Mouse (Mus musculus) olfactory bulb, adult 2 months (tissue): ENCODE results near the gene Ctf2. TPM values are rescaled to one million over a fixed set of nuclear protein-coding genes. Genes with fewer than 3 reads are reported as not detected.

ENCODE experiments used
- H3K27ac ChIP-seq: fragments of 200-500 bp; 2 replicates; pipeline ENCODE4 v1.5.1; 2012; ENCODE audit warnings: low read depth, low read length; ENCODE audit not compliant: insufficient read depth
- H3K4me1 ChIP-seq: fragments of 200-500 bp; 2 replicates; pipeline ENCODE4 v1.6.1; 2012; ENCODE audit warnings: low read length; ENCODE audit not compliant: control insufficient read depth, insufficient read depth
- H3K4me3 ChIP-seq: fragments of 200-500 bp; 2 replicates; pipeline ENCODE4 v1.5.1; 2012; ENCODE audit warnings: mild to moderate bottlenecking, low read depth, low read length, moderate library complexity; ENCODE audit not compliant: insufficient read depth
- CTCF ChIP-seq: fragments of 200-500 bp; IDR thresholded peaks from 2 replicates; pipeline ENCODE4 v1.5.1; 2012; ENCODE audit warnings: low read depth, mild to moderate bottlenecking, low read length, moderate library complexity; ENCODE audit not compliant: insufficient read depth
- POLR2A ChIP-seq: fragments of 200-500 bp; IDR thresholded peaks from 2 replicates; pipeline ENCODE4 v1.6.1; 2012; ENCODE audit warnings: mild to moderate bottlenecking, low read depth, low read length, moderate library complexity; ENCODE audit not compliant: insufficient read depth
- WGBS: fragments of 180-500 bp; shearing (Covaris S2); methylation state at CpG from one replicate; pipeline ENCODE4 v1.1.7; 2018; 5-methylcytosine and 5-hydroxymethylcytosine counted together
- polyA plus RNA-seq: library from polyadenylated mRNA; stranded (reverse); fragments of >200 nt; gene quantifications from 2 replicates; pipeline ENCODE4 v1.2.4, GENCODE M21; 2012; ENCODE audit warnings: low replicate concordance; ENCODE audit not compliant: missing spikeins, insufficient read depth, insufficient read length

Gene Ctf2
- polyA plus RNA-seq, 1 experiment, result not detected

GRCm38 (mm10) chr7:127678811-127679210 is 53.2 kb downstream of the Ctf2 start:
- Histone ChIP-seq H3K4me1 (peaks cover 3% of the 10 kb centered on the region; the same call in 1 of the 2 replicates), H3K27ac (no peak overlapping the region), H3K4me3 (no peak overlapping the region)
- WGBS, result 78% methylated on average over 2 of the region's 2 CpGs
- TF ChIP-seq POLR2A, result no peak
- no peak for TF ChIP-seq CTCF

- Histone ChIP-seq H3K27ac (no peak overlapping the region), H3K4me1 (peaks cover 3% of the 10 kb centered on the region; the same call in 1 of the 2 replicates), H3K4me3 (no peak overlapping the region)
- TF ChIP-seq CTCF, result no peak
- no peak for TF ChIP-seq POLR2A
- WGBS, result 90% methylated on average over 4 of the region's 4 CpGs
Observed at GRCm38 (mm10) chr7:127677609-127678008, 54.4 kb downstream of the Ctf2 start.

GRCm38 (mm10) chr7:127677077-127677476 is 54.9 kb downstream of the Ctf2 start:
- peak; percentile 47; the same call in 1 of the 2 replicates for TF ChIP-seq CTCF
- no peak for TF ChIP-seq POLR2A
- Histone ChIP-seq H3K4me3 (no peak overlapping the region), H3K4me1 (peaks cover 3% of the 10 kb centered on the region; the same call in 1 of the 2 replicates), H3K27ac (no peak overlapping the region)
- 73% methylated on average over 6 of the region's 6 CpGs for WGBS

GRCm38 (mm10) chr7:127675391-127675811 is 56.6 kb downstream of the Ctf2 start:
- 62% methylated on average over 9 of the region's 9 CpGs for WGBS
- Histone ChIP-seq H3K4me3 (no peak overlapping the region), H3K4me1 (peaks cover 3% of the 10 kb centered on the region; the same call in 1 of the 2 replicates), H3K27ac (no peak overlapping the region)
- TF ChIP-seq CTCF (no peak), POLR2A (no peak)

GRCm38 (mm10) chr7:127674977-127675376 is 57.0 kb downstream of the Ctf2 start:
- peaks cover 3% of the 10 kb centered on the region; the same call in 1 of the 2 replicates for H3K4me1 ChIP-seq
- WGBS, result under 1% methylated on average over 5 of the region's 5 CpGs
- no peak for TF ChIP-seq POLR2A
- TF ChIP-seq CTCF, result no peak
- no peak overlapping the region for H3K4me3 ChIP-seq
- no peak overlapping the region for H3K27ac ChIP-seq

- WGBS, result 66% methylated on average over 4 of the region's 4 CpGs
- TF ChIP-seq CTCF, result no peak
- no peak for TF ChIP-seq POLR2A
- no peak overlapping the region for H3K27ac ChIP-seq
Observed at GRCm38 (mm10) chr7:127672776-127673175, 59.2 kb downstream of the Ctf2 start.

GRCm38 (mm10) chr7:127671880-127672774 is 59.8 kb downstream of the Ctf2 start:
- H3K27ac ChIP-seq, result no peak overlapping the region
- no peak overlapping the region for H3K4me3 ChIP-seq
- WGBS, result 83% methylated on average over 11 of the region's 11 CpGs
- TF ChIP-seq CTCF (no peak), POLR2A (no peak)
- peaks cover 3% of the 10 kb centered on the region; the same call in 1 of the 2 replicates for H3K4me1 ChIP-seq

More at GRCm38 (mm10) chr7:127672776-127673175, 59.2 kb downstream of the Ctf2 start:
- Histone ChIP-seq H3K4me1 (peaks cover 3% of the 10 kb centered on the region; the same call in 1 of the 2 replicates), H3K4me3 (no peak overlapping the region)

Other genes with a start within 250 kb of the Ctf2 start
- 110 and 137 TPM in 2 replicates for gene Srcap, start 220.2 kb downstream of the Ctf2 start, polyA plus RNA-seq
- gene Gm42715, start 212.6 kb downstream of the Ctf2 start, polyA plus RNA-seq, result not detected in 2 replicates
- not detected in 2 replicates for gene Tmem265, start 170.8 kb downstream of the Ctf2 start, polyA plus RNA-seq
- gene Phkg2, start 158.8 kb downstream of the Ctf2 start, polyA plus RNA-seq, result not detected in 2 replicates
- not detected in 2 replicates for gene Ccdc189, start 143.6 kb downstream of the Ctf2 start, polyA plus RNA-seq
- 81.5 TPM in 1 of 2 replicates, not detected in the other for gene Rnf40, start 143.4 kb downstream of the Ctf2 start, polyA plus RNA-seq
- not detected in 2 replicates for gene Zfp629, start 116.4 kb downstream of the Ctf2 start, polyA plus RNA-seq
- not detected in 2 replicates for gene Bcl7c, start 23.2 kb downstream of the Ctf2 start, polyA plus RNA-seq
- not detected in 2 replicates for gene Ctf1, start 19.4 kb downstream of the Ctf2 start, polyA plus RNA-seq
- gene Fbxl19, start 12.4 kb upstream of the Ctf2 start, polyA plus RNA-seq, result not detected in 2 replicates
- gene Orai3, start 37.6 kb upstream of the Ctf2 start, polyA plus RNA-seq, result not detected in 2 replicates
- 526 TPM in 1 of 2 replicates, not detected in the other for gene Setd1a, start 44.5 kb upstream of the Ctf2 start, polyA plus RNA-seq
- not detected in 2 replicates for gene Gm49388, start 53.4 kb upstream of the Ctf2 start, polyA plus RNA-seq
- gene Hsd3b7, start 68.4 kb upstream of the Ctf2 start, polyA plus RNA-seq, result not detected in 2 replicates
- gene Stx4a, start 92.1 kb upstream of the Ctf2 start, polyA plus RNA-seq, result not detected in 2 replicates
- 303 TPM in 1 of 2 replicates, not detected in the other for gene Stx1b, start 92.4 kb upstream of the Ctf2 start, polyA plus RNA-seq
- not detected in 2 replicates for gene Zfp646, start 144.1 kb upstream of the Ctf2 start, polyA plus RNA-seq
- not detected in 2 replicates for gene Zfp668, start 144.7 kb upstream of the Ctf2 start, polyA plus RNA-seq
- not detected in 2 replicates for gene Prss53, start 158.8 kb upstream of the Ctf2 start, polyA plus RNA-seq
- not detected in 2 replicates for gene Gm21974, start 163.3 kb upstream of the Ctf2 start, polyA plus RNA-seq
- not detected in 2 replicates for gene Vkorc1, start 163.5 kb upstream of the Ctf2 start, polyA plus RNA-seq
- gene Bckdk, start 171.9 kb upstream of the Ctf2 start, polyA plus RNA-seq, result not detected in 2 replicates
- gene Kat8, start 180.3 kb upstream of the Ctf2 start, polyA plus RNA-seq, result not detected in 2 replicates
- not detected in 2 replicates for gene Prss8, start 197.9 kb upstream of the Ctf2 start, polyA plus RNA-seq
- not detected in 2 replicates for gene Prss36, start 214.6 kb upstream of the Ctf2 start, polyA plus RNA-seq
- gene Fus, start 235.3 kb upstream of the Ctf2 start, polyA plus RNA-seq, result 1,012 and 1,678 TPM in 2 replicates